Mouse (Mus musculus) gastrocnemius, postnatal 14 days (tissue): ENCODE results near the gene Ces3b. TPM values are rescaled to one million over a fixed set of nuclear protein-coding genes. Genes with fewer than 3 reads are reported as not detected.
A peak's percentile ranks its signal among the peaks of the same experiment; 100 is the strongest.
"Not testable (repeated sequence)": the region's sequence is repeated elsewhere in the genome, so short reads cannot be mapped to it uniquely, and the experiment has no call there.

Experiments used
- DNase-seq: peaks from one replicate; pipeline ENCODE4 v3.0.0; 2021; ENCODE audit warnings: mixed read lengths
- intact Hi-C: fragments of 180-260 bp; cut with DNase I; formaldehyde crosslinking; loops from one replicate; pipeline ENCODE4 v1.15.1; 2025; ENCODE audit warnings: low total_unique reads
- long read RNA-seq, 2 experiments: library from polyadenylated mRNA; stranded (forward); transcript quantifications; one replicate each; pipeline ENCODE4 v2.0.0; 2021
- total RNA-seq, 2 experiments: library from RNA; stranded (reverse); gene quantifications; 2 replicates each; pipeline ENCODE4 v1.2.3; 2021

Ces3b gene
- not detected for total RNA-seq
- long read RNA-seq, experiment 1 = 0 reads
- long read RNA-seq, experiment 2 = 0 reads

- no peak for DNase-seq
- intact Hi-C loops = no loop called here
These were observed at the start of gene Ces3b for GRCm38 (mm10) chr8:105083449-105084050. Gene Ces3b (plus strand): TSS chr8:105083753.

- DNase-seq = no peak
- intact Hi-C loops = no loop called here
These were observed 40.0 kb upstream of the Ces3b start for GRCm38 (mm10) chr8:105043510-105043909.

GRCm38 (mm10) chr8:105045824-105046401, 37.6 kb upstream of the Ces3b start:
- no peak for DNase-seq
- intact Hi-C loops = no loop called here

- DNase-seq = no peak
- intact Hi-C loops = no loop called here
These were observed 35.1 kb upstream of the Ces3b start, which contains the start of gene Ces3a for GRCm38 (mm10) chr8:105048371-105048854. Gene Ces3a (plus strand): TSS chr8:105048601.

GRCm38 (mm10) chr8:105056211-105056610, 27.3 kb upstream of the Ces3b start:
- DNase-seq = no peak
- intact Hi-C loops = no loop called here

DNA sequence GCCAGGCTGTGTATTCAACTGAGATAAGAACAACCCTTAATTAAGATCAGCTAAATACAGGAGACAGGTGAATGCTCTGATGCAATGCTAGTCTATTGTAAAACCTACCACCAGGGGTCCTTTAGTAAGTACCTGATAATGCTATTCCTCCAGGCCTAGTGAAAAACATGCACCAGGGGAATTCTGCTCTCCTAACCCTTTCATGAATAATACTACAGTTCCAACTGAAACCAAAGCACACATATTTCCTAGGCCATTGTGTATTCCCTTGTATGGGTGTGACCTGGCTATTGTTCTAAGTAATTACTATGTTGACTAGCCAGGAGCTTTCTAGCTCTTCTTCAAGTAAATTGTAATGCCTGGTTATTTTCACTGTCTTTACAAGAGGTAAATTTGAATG, 23.5 kb upstream of the Ces3b start:
- intact Hi-C loops = no loop called here
- no peak for DNase-seq

DNA sequence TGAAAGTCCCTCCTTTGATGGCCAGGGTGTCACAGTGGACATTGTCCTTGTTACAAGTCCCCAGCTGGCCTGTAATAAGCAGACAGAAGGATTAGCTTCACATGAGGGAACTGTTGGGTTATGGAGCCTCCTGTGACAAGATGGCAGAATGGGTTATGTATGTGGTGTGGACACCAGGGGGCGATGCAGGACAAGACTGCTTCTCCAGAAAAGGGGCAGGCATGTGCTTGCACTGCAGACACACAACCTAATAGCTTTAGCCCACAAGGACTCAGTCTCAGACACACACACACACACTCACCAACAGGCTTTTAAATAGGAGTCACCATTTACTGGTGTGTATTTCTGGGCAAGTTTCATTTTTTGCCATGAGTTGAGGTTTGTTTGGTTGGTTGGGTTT, 16.8 kb upstream of the Ces3b start:
- peak; percentile 14 for DNase-seq

GRCm38 (mm10) chr8:105067905-105068304, 15.6 kb upstream of the Ces3b start:
- intact Hi-C loops, DNase-seq: not testable (repeated sequence)

More for the DNA sequence above, 16.8 kb upstream of the Ces3b start:
- intact Hi-C loops = no loop called here

DNA sequence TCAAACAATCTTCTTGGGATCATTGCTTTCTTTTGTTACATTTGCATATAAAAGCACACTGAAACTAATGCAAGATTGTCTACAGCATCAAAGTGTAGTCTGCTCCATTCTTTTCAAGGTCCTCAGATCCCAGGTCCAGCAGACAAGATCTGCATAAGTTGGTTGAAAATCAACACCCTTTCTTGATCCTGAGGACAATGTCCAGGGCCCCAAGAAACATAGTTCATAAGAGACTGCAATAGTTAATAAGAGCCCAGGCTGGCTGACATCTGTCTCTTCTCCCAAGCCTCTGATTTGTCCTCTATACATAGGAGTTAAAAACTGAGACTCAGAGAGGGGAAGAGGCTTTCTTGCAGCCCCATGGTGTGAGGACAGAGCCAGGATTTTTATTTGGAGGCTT, 14.6 kb upstream of the Ces3b start:
- intact Hi-C loops = no loop called here
- no peak for DNase-seq

DNA sequence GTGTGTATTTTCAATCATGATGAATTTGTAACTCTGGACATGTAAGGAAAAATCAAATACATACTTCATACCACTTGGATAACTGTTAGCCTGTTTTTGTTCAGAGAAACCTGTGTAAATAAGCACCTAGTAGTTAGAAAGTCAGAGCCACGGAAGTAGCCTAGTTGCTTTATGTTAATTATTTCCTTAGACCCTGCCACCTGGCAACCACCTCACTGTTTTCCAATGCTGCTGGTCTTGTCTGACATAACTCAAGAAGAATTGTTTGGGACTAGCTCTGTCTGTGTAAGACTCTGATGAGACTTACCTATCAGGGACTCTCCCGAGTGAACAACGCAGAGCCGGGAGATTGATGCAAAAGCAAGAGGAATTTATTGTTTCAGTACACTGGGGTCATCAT, 7.0 kb upstream of the Ces3b start:
- no peak for DNase-seq
- intact Hi-C loops = no loop called here

- DNase-seq = no peak
- intact Hi-C loops = no loop called here
These were observed 6.5 kb upstream of the Ces3b start for GRCm38 (mm10) chr8:105077071-105077470.

- intact Hi-C loops = no loop called here
- DNase-seq = no peak
These were observed 5.0 kb upstream of the Ces3b start for GRCm38 (mm10) chr8:105078591-105078990.

GRCm38 (mm10) chr8:105080814-105081336, 2.7 kb upstream of the Ces3b start:
- no peak for DNase-seq
- intact Hi-C loops = no loop called here

GRCm38 (mm10) chr8:105088166-105088565, 4.6 kb downstream of the Ces3b start:
- intact Hi-C loops, DNase-seq: not testable (repeated sequence)

DNA sequence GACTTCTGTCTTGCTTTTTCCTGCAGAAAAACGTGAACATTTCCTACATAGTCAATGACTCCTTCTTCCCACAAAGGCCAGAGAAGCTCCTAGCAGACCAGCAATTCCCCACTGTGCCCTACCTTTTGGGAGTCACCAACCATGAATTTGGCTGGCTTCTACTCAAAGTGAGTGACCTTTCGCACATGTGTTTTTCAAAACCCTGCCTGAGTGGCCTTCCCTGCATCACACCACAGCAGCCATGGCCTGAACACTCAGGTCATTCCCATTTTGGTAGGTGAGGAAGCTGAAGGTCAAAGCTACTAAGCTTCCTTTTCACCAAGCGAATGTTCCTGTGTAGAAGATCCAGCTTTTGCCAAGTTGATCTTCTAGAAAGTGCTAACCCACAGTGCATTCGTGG, 5.0 kb downstream of the Ces3b start:
- intact Hi-C loops = no loop called here
- no peak for DNase-seq

DNA sequence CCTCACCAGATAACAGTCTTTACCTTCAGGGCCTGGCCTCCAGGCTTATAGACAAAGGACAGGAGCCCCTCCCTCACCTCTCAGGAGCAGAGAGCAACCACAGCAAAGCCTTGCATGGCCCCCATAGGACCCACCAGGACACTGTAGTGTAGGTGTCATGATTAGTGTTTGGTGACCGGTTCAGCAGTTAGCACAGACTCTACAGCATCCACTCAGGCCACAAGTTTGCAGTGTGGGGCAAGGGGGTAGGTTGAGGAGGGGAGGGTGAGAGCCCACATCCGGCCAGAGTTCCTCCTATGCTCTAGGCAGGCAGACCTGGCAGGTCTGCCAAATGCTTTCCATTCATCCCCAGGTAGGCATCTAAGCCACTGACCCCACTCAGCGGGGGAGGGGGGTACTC, 10.4 kb downstream of the Ces3b start:
- DNase-seq = no peak
- intact Hi-C loops = no loop called here

DNA sequence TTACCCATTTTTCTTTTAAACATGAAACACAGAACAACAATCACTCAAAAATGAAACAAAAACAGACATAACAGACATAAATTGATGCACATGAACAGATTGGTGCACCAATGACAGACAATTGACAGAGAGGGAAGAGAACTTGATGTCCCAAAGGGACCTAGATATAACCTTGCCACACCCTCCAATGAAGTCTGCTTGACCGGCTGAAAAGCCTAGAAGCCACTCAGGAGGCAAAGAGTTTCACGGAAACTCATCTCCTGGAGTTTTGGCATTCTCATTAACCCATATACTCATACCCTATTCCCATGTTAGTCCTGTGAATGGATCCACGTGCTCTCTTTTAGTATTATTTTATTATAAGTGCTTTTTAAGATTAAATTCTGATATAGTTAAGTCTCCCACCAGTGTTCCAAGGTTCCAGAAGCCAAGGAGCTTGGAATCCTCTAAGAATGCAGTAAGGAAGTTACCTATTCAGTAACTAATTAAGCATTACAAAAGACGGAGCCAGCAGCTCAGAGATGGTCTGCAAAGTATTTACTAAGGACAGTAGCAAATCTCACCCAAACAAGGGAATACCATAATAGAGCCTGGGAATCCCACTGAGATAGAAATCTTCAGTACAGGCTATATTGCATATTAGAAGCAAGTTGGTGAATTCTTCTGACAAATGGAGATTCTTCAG, 18.7 kb downstream of the Ces3b start:
- DNase-seq, intact Hi-C loops: not testable (repeated sequence)

- intact Hi-C loops, DNase-seq: not testable (repeated sequence)
These were observed 20.1 kb downstream of the Ces3b start for GRCm38 (mm10) chr8:105103701-105104100.

GRCm38 (mm10) chr8:105104220-105104619, 20.7 kb downstream of the Ces3b start:
- intact Hi-C loops = no loop called here

DNA sequence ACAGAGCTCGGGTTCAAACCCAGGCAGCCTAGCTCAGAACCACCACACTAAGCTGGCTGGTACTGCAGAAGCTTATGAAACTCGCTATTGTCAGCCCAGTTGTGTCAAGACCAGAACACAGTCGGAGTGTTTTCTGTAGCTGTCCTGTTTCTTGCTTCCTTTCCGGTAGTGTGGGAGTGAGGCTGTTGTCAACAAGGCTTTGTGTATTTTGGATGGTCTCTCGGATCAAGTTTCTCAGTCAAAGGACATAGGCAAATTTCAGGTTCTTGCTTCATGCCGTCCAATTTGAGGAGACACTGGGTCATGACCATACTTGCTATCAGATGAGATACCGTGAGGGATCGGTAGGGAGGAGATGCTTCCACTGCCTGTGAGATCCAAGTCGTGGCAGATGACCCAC, 46.3 kb downstream of the Ces3b start:
- no peak for DNase-seq
- intact Hi-C loops = no loop called here

More at GRCm38 (mm10) chr8:105104220-105104619, 20.7 kb downstream of the Ces3b start:
- DNase-seq = no peak
